Mouse (Mus musculus) gastrocnemius, adult 2 months (tissue): ENCODE data around the gene Sdk1. TPM values are rescaled to one million over a fixed set of nuclear protein-coding genes. Genes with fewer than 3 reads are reported as not detected.

Experiments used
- DNase-seq: peaks from one replicate; pipeline ENCODE4 v3.0.0; 2022
- H3K27ac ChIP-seq: fragments of 200-600 bp; 2 replicates; pipeline ENCODE4 v1.8.1; 2022; ENCODE audit warnings: mild to moderate bottlenecking
- H3K4me3 ChIP-seq: fragments of 200-600 bp; 2 replicates; pipeline ENCODE4 v1.8.1; 2022; ENCODE audit warnings: mild to moderate bottlenecking, moderate library complexity
- CTCF ChIP-seq: fragments of 200-600 bp; IDR thresholded peaks from 2 replicates; pipeline ENCODE4 v1.8.1; 2022; ENCODE audit warnings: antibody characterized with exemption, mild to moderate bottlenecking, moderate library complexity
- intact Hi-C: fragments of 180-260 bp; cut with DNase I; formaldehyde crosslinking; loops from one replicate; pipeline ENCODE4 v1.15.1; 2025
- total RNA-seq, 2 experiments: library from RNA; stranded (reverse); gene quantifications; 2 replicates each; pipeline ENCODE4 v1.2.3; 2021

Sdk1 gene
- total RNA-seq, 2 experiments from 2014 or later = 0.82 to 1.5 TPM

GRCm38 (mm10) chr5:141873751-141874150, 632.5 kb downstream of the Sdk1 start:
- TF ChIP-seq CTCF = no peak; the same call in 1 of the 2 replicates
- Histone ChIP-seq H3K27ac (no peak overlapping the region), H3K4me3 (no peak overlapping the region)
- DNase-seq = no peak
- intact Hi-C loops = no loop called here

GRCm38 (mm10) chr5:141880661-141881060, 639.4 kb downstream of the Sdk1 start:
- intact Hi-C loops = no loop called here
- Histone ChIP-seq H3K27ac (no peak overlapping the region), H3K4me3 (no peak overlapping the region)
- DNase-seq = no peak
- no peak for TF ChIP-seq CTCF

- intact Hi-C loops = no loop called here
- H3K27ac ChIP-seq = no peak overlapping the region
- TF ChIP-seq CTCF = no peak
- no peak for DNase-seq
- H3K4me3 ChIP-seq = no peak overlapping the region
These were observed 642.9 kb downstream of the Sdk1 start for GRCm38 (mm10) chr5:141884111-141884647.

- H3K4me3 ChIP-seq = no peak overlapping the region
- intact Hi-C loops = no loop called here
- H3K27ac ChIP-seq = no peak overlapping the region
- TF ChIP-seq CTCF = no peak
- no peak for DNase-seq
These were observed 644.7 kb downstream of the Sdk1 start for GRCm38 (mm10) chr5:141886006-141886405.

- TF ChIP-seq CTCF = no peak
- Histone ChIP-seq H3K27ac (no peak overlapping the region), H3K4me3 (peak overlapping the region; percentile 23; the same call in 1 of the 2 replicates)
- DNase-seq = no peak
- intact Hi-C loops = no loop called here
These were observed 648.5 kb downstream of the Sdk1 start for GRCm38 (mm10) chr5:141889766-141890165.

GRCm38 (mm10) chr5:141896402-141896801, 655.1 kb downstream of the Sdk1 start:
- TF ChIP-seq CTCF = no peak
- no peak for DNase-seq
- Histone ChIP-seq H3K4me3 (no peak overlapping the region), H3K27ac (no peak overlapping the region)
- intact Hi-C loops = no loop called here

GRCm38 (mm10) chr5:141897481-141897880, 656.2 kb downstream of the Sdk1 start:
- H3K4me3 ChIP-seq = no peak overlapping the region
- no peak for TF ChIP-seq CTCF
- DNase-seq = no peak
- no peak overlapping the region for H3K27ac ChIP-seq
- intact Hi-C loops = no loop called here

- Histone ChIP-seq H3K27ac (no peak overlapping the region), H3K4me3 (no peak overlapping the region)
- DNase-seq = no peak
- intact Hi-C loops = no loop called here
- TF ChIP-seq CTCF = no peak
These were observed 658.5 kb downstream of the Sdk1 start for GRCm38 (mm10) chr5:141899751-141900150.

- H3K27ac ChIP-seq = no peak overlapping the region
- DNase-seq = no peak
- intact Hi-C loops = no loop called here
- no peak for TF ChIP-seq CTCF
- no peak overlapping the region for H3K4me3 ChIP-seq
These were observed 661.4 kb downstream of the Sdk1 start for GRCm38 (mm10) chr5:141902544-141903250.

- Histone ChIP-seq H3K4me3 (no peak overlapping the region), H3K27ac (no peak overlapping the region)
- DNase-seq = no peak
- intact Hi-C loops = no loop called here
- TF ChIP-seq CTCF = no peak
These were observed 669.2 kb downstream of the Sdk1 start for GRCm38 (mm10) chr5:141910444-141910843.

GRCm38 (mm10) chr5:141910886-141911285, 669.6 kb downstream of the Sdk1 start:
- Histone ChIP-seq H3K27ac (no peak overlapping the region), H3K4me3 (no peak overlapping the region)
- no peak for DNase-seq
- peak; percentile 45 for TF ChIP-seq CTCF
- intact Hi-C loops = no loop called here

- H3K4me3 ChIP-seq = no peak overlapping the region
- DNase-seq = no peak
- intact Hi-C loops = no loop called here
- H3K27ac ChIP-seq = no peak overlapping the region
- TF ChIP-seq CTCF = no peak
These were observed 671.6 kb downstream of the Sdk1 start for GRCm38 (mm10) chr5:141912881-141913280.

GRCm38 (mm10) chr5:141916954-141917353, 675.7 kb downstream of the Sdk1 start:
- no peak overlapping the region for H3K4me3 ChIP-seq
- TF ChIP-seq CTCF = no peak
- H3K27ac ChIP-seq = no peak overlapping the region
- DNase-seq = no peak
- intact Hi-C loops = no loop called here

- intact Hi-C loops = no loop called here
- DNase-seq = no peak
- TF ChIP-seq CTCF = no peak
- H3K27ac ChIP-seq = no peak overlapping the region
- H3K4me3 ChIP-seq = no peak overlapping the region
These were observed 697.7 kb downstream of the Sdk1 start for GRCm38 (mm10) chr5:141939000-141939399.
